ENCODE assay signal across 7 mouse cellular contexts in genomic region chr2:145833341-145833740, GRCm38 (mm10).
DNase-seq lines count a peak whose midpoint lies in the region; ATAC-seq and TF ChIP-seq lines count a peak whose summit lies in the region.

No protein-coding gene starts in this region.

- no peak overlapping the region for H3K9ac ChIP-seq in hindbrain, embryonic 11.5 days (ENCODE audit: low read depth, low read length)
- no peak overlapping the region for H3K9ac ChIP-seq in limb, embryonic 11.5 days (ENCODE audit: low read length)

- no peak overlapping the region for H3K4me2 ChIP-seq in hindbrain, embryonic 11.5 days (replicated peaks; ENCODE audit: low read depth, low read length)
- no peak overlapping the region for H3K4me2 ChIP-seq in limb, embryonic 11.5 days (ENCODE audit: low read depth, severe bottlenecking)

- no peaks in the 10 kb centered on the region for H3K27me3 ChIP-seq in hindbrain, embryonic 10.5 days (ENCODE audit: insufficient read depth, poor library complexity, severe bottlenecking)
- no peaks in the 10 kb centered on the region for H3K27me3 ChIP-seq in hindbrain, embryonic 11.5 days (ENCODE audit: control insufficient read depth, insufficient read depth, low read length)
- H3K27me3 ChIP-seq in limb, embryonic 11.5 days (ENCODE audit: control insufficient read depth, insufficient read depth, low read length), result no peaks in the 10 kb centered on the region

- ATAC-seq in hindbrain, embryonic 11.5 days (ENCODE audit: low FRiP score), result no peak
- ATAC-seq in limb, embryonic 11.5 days (ENCODE audit: insufficient number of reproducible peaks, low FRiP score, low TSS enrichment, low read depth), result no peak

- no peaks in the 10 kb centered on the region for H3K9me3 ChIP-seq in hindbrain, embryonic 10.5 days
- no peaks in the 10 kb centered on the region for H3K9me3 ChIP-seq in hindbrain, embryonic 11.5 days (ENCODE audit: control insufficient read depth, low read length)
- no peaks in the 10 kb centered on the region for H3K9me3 ChIP-seq in limb, embryonic 11.5 days (ENCODE audit: control insufficient read depth, low read length)

- H3K4me3 ChIP-seq in hindbrain, embryonic 10.5 days, result no peak overlapping the region
- no peak overlapping the region for H3K4me3 ChIP-seq in hindbrain, embryonic 11.5 days (ENCODE audit: low read depth, low read length)
- no peak overlapping the region for H3K4me3 ChIP-seq in cortical plate, adult 2 months (ENCODE audit: insufficient read depth, low read length)
- no peak overlapping the region for H3K4me3 ChIP-seq in limb, embryonic 11.5 days (ENCODE audit: low read depth, low read length)

- peaks cover 16% of the 10 kb centered on the region for H3K4me1 ChIP-seq in hindbrain, embryonic 10.5 days (replicated peaks)
- H3K4me1 ChIP-seq in hindbrain, embryonic 11.5 days (replicated peaks; ENCODE audit: control insufficient read depth, insufficient read depth, low read length), result no peaks in the 10 kb centered on the region
- H3K4me1 ChIP-seq in cortical plate, adult 2 months (ENCODE audit: control insufficient read depth, insufficient read depth, low read length), result peaks cover 5% of the 10 kb centered on the region
- H3K4me1 ChIP-seq in limb, embryonic 11.5 days (ENCODE audit: control insufficient read depth, insufficient read depth, low read length), result peaks cover 5% of the 10 kb centered on the region; the same call in 1 of the 2 replicates

- no peak for TF ChIP-seq CTCF in cortical plate, adult 2 months (IDR thresholded peaks at IDR 0.05; ENCODE audit: extremely low read depth, insufficient read depth, low read length)

- TF ChIP-seq POLR2A in cortical plate, adult 2 months (IDR thresholded peaks at IDR 0.05; ENCODE audit: extremely low read depth, insufficient read depth, low read length), result no peak

- H3K27ac ChIP-seq in hindbrain, embryonic 10.5 days, result peak overlapping the region; percentile 85
- H3K27ac ChIP-seq in hindbrain, embryonic 11.5 days (ENCODE audit: low read depth, low read length), result no peak overlapping the region
- 0 out of 2 replicates have a peak overlapping the region, but pooled peaks have one; percentile 27 for H3K27ac ChIP-seq in cortical plate, adult 2 months (ENCODE audit: insufficient read depth, low read length)
- H3K27ac ChIP-seq in limb, embryonic 11.5 days (replicated peaks; ENCODE audit: low read depth, low read length), result peak overlapping the region; percentile 70

- no peaks in the 10 kb centered on the region for H3K36me3 ChIP-seq in hindbrain, embryonic 10.5 days
- no peaks in the 10 kb centered on the region for H3K36me3 ChIP-seq in hindbrain, embryonic 11.5 days (ENCODE audit: control insufficient read depth, insufficient read depth, low read length)
- H3K36me3 ChIP-seq in limb, embryonic 11.5 days (ENCODE audit: control insufficient read depth, insufficient read depth, low read length), result no peaks in the 10 kb centered on the region

- DNase-seq in hindbrain, embryonic 10.5 days (ENCODE audit: low spot score), result no peak
- DNase-seq in hindbrain, embryonic 11.5 days (ENCODE audit: low spot score), result no peak
- peak; percentile 95 for DNase-seq in adipocyte (ENCODE audit: low spot score)
- peak; percentile 28 for DNase-seq in limb, embryonic 11.5 days (ENCODE audit: low spot score)
- no peak for DNase-seq in spleen, postnatal 10 days (ENCODE audit: low spot score in 2 of 2)
- no peak for DNase-seq in Muller cell, postnatal 12 days (ENCODE audit: inconsistent ontology term)

- 83% methylated on average over 3 of the region's 3 CpGs for WGBS in hindbrain, embryonic 10.5 days
- WGBS in hindbrain, embryonic 11.5 days, result 86% methylated on average over 3 of the region's 3 CpGs
- 68% methylated on average over 3 of the region's 3 CpGs for WGBS in limb, embryonic 11.5 days

Comparison
In these comparisons a context has a peak if more than half of its experiments do, and no peak if none do; other contexts are left out.
1. DNase-seq: peak in adipocyte (single experiment) and limb, embryonic 11.5 days (single experiment); none in hindbrain, embryonic 10.5 days (single experiment), hindbrain, embryonic 11.5 days (single experiment), spleen, postnatal 10 days (0 of 2) and Muller cell, postnatal 12 days (single experiment).